Mouse (Mus musculus) cerebellum, adult 2 months (tissue): ENCODE results near the gene Clba1.

Experiments
- CTCF ChIP-seq: fragments of 200-500 bp; IDR thresholded peaks from 2 replicates; pipeline ENCODE4 v1.5.1; 2011; ENCODE audit warnings: low read depth, mild to moderate bottlenecking, control low read depth, low read length, moderate library complexity, borderline replicate concordance; ENCODE audit not compliant: insufficient read depth
- POLR2A ChIP-seq: fragments of 200-500 bp; IDR thresholded peaks from 2 replicates; pipeline ENCODE4 v1.6.1; 2011; ENCODE audit warnings: low read length, control low read depth, borderline replicate concordance; ENCODE audit not compliant: insufficient read depth

GRCm38 (mm10) chr12:112799237-112799970 is 9.3 kb upstream of the Clba1 start:
- TF ChIP-seq CTCF = no peak
- TF ChIP-seq POLR2A = no peak
